Mouse (Mus musculus) neural tube, embryonic 15.5 days (tissue): Measurements from ENCODE around the gene Itgb7. TPM values are rescaled to one million over a fixed set of nuclear protein-coding genes. Genes with fewer than 3 reads are reported as not detected.
"Not testable (repeated sequence)": the region's sequence is repeated elsewhere in the genome, so short reads cannot be mapped to it uniquely, and the experiment has no call there.

Experiments
- ATAC-seq: fragments of 200-750 bp; cut with Nextera tagmentation; 2 replicates; pipeline ENCODE4 v1.8.0; 2017; ENCODE audit warnings: mild to moderate bottlenecking, moderate TSS enrichment, moderate library complexity; ENCODE audit not compliant: low FRiP score
- H3K27ac ChIP-seq: fragments of 300-500 bp; sonication (generic); replicated peaks from 2 replicates; pipeline ENCODE4 v1.5.1; 2015; ENCODE audit warnings: mild to moderate bottlenecking, inconsistent platforms
- H3K27me3 ChIP-seq: fragments of 300-500 bp; sonication (generic); replicated peaks from 2 replicates; pipeline ENCODE4 v1.6.1; 2015; ENCODE audit warnings: inconsistent platforms
- H3K36me3 ChIP-seq: fragments of 300-500 bp; sonication (generic); 2 replicates; pipeline ENCODE4 v1.6.1; 2015; ENCODE audit warnings: inconsistent platforms
- H3K4me1 ChIP-seq: fragments of 300-500 bp; sonication (generic); 2 replicates; pipeline ENCODE4 v1.6.1; 2015; ENCODE audit warnings: inconsistent platforms
- H3K4me2 ChIP-seq: fragments of 300-500 bp; sonication (generic); 2 replicates; pipeline ENCODE4 v1.6.1; 2015; ENCODE audit warnings: inconsistent platforms, mild to moderate bottlenecking, moderate library complexity
- H3K4me3 ChIP-seq: fragments of 300-500 bp; sonication (generic); replicated peaks from 2 replicates; pipeline ENCODE4 v1.5.1; 2015; ENCODE audit warnings: mild to moderate bottlenecking, inconsistent platforms
- H3K9ac ChIP-seq: fragments of 300-500 bp; sonication (generic); replicated peaks from 2 replicates; pipeline ENCODE4 v1.6.1; 2015; ENCODE audit warnings: mild to moderate bottlenecking, inconsistent platforms
- H3K9me3 ChIP-seq: fragments of 300-500 bp; sonication (generic); replicated peaks from 2 replicates; pipeline ENCODE4 v1.6.1; 2016; ENCODE audit warnings: inconsistent platforms
- WGBS: fragments of 180-500 bp; shearing (Covaris S2); methylation state at CpG from one replicate; pipeline ENCODE4 v1.1.7; 2015; ENCODE audit warnings: mixed read lengths; 5-methylcytosine and 5-hydroxymethylcytosine counted together
- polyA plus RNA-seq: library from polyadenylated mRNA; unstranded; fragments of >200 nt; fragmentation: Nextera tagmentation; extraction: Ambion mirVana; gene quantifications from 2 replicates; pipeline ENCODE4 v1.2.1, GENCODE M21; 2015

Itgb7 gene
- polyA plus RNA-seq, 1 experiment from 2014 or later: 1.1 TPM

DNA sequence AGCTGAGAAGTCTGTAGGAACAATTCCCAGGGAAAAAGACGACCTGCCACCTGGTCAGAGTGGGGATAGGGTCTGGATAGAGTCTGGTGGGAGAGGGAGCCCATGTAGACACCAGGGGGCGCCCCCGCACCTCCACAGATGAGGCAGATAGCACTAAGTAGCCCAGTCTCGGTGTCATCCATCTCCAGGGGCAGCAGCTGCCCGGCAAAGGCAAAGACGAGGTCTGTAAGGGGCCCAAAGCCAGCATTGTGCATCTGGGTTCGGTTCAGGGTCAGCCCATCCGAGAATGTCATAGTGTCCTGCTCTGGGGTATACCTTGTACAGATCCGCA is 7.5 kb upstream of the Itgb7 start:
- 10% methylated on average over 9 of the region's 9 CpGs for WGBS
- Histone ChIP-seq H3K36me3 (peaks cover 10% of the 10 kb centered on the region; the same call in 1 of the 2 replicates), H3K4me1 (peaks cover 20% of the 10 kb centered on the region), H3K4me2 (no peak overlapping the region), H3K27me3 (peaks cover 18% of the 10 kb centered on the region), H3K9me3 (no peaks in the 10 kb centered on the region), H3K9ac (no peak overlapping the region), H3K4me3 (no peak overlapping the region), H3K27ac (no peak overlapping the region)
- ATAC-seq: peak; percentile 59

- no peak for ATAC-seq
Measured at GRCm38 (mm10) chr15:102238543-102239259, 7.0 kb upstream of the Itgb7 start.

DNA sequence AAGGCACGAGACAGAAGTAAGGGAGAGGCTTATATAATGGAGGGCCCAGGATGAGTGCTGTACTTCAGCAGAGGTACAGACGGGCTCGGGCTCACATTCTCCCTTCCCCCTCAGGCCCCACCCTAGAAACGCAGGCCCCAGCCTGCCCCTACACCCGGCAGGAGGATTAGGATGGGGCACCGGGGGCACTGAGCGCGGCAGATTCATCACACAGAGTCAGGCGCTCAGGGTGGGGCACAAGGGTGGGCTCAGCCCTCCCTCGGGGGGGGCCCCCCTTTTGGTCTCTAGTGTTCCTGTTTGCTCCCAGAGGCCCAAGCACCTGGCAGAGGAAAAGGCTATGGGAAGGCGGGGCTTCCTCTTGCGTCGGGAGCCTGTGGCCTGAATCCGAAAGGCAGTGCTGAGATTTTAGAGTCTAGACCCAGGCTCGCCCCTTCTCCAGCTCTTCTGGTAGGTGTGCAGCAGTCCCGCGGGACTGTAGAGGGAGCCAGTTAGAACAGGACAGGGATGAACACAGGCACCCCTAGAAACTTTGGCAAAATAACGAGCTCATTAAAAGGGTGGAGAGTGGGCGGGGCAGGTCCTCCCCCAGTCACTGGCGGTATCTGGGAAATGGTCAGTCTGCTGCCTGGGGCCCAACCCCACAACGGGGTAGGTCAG is 3.8 kb upstream of the Itgb7 start:
- H3K4me3 ChIP-seq: no peak overlapping the region
- ATAC-seq: no peak
- H3K9ac ChIP-seq: no peak overlapping the region
- no peak overlapping the region for H3K4me2 ChIP-seq
- 39% methylated on average over 21 of the region's 21 CpGs for WGBS
- no peaks in the 10 kb centered on the region for H3K27me3 ChIP-seq
- H3K36me3 ChIP-seq: peaks cover 10% of the 10 kb centered on the region; the same call in 1 of the 2 replicates
- no peaks in the 10 kb centered on the region for H3K9me3 ChIP-seq
- no peak overlapping the region for H3K27ac ChIP-seq
- H3K4me1 ChIP-seq: peaks cover 2% of the 10 kb centered on the region; the same call in 1 of the 2 replicates

More at GRCm38 (mm10) chr15:102238543-102239259, 7.0 kb upstream of the Itgb7 start:
- Histone ChIP-seq H3K36me3 (peaks cover 10% of the 10 kb centered on the region; the same call in 1 of the 2 replicates), H3K27me3 (peaks cover 13% of the 10 kb centered on the region), H3K4me1 (peaks cover 15% of the 10 kb centered on the region), H3K9ac (no peak overlapping the region), H3K9me3 (no peaks in the 10 kb centered on the region), H3K4me3 (no peak overlapping the region), H3K27ac (no peak overlapping the region), H3K4me2 (no peak overlapping the region)
- WGBS: 93% methylated on average over 14 of the region's 14 CpGs

GRCm38 (mm10) chr15:102233896-102234295 is 2.2 kb upstream of the Itgb7 start:
- H3K27me3 ChIP-seq: no peaks in the 10 kb centered on the region
- no peaks in the 10 kb centered on the region for H3K4me1 ChIP-seq
- WGBS: 31% methylated on average over 2 of the region's 2 CpGs
- H3K27ac ChIP-seq: no peak overlapping the region
- peaks cover 10% of the 10 kb centered on the region; the same call in 1 of the 2 replicates for H3K36me3 ChIP-seq
- ATAC-seq: no peak
- no peak overlapping the region for H3K4me2 ChIP-seq
- H3K9me3 ChIP-seq: no peaks in the 10 kb centered on the region
- no peak overlapping the region for H3K4me3 ChIP-seq
- no peak overlapping the region for H3K9ac ChIP-seq

GRCm38 (mm10) chr15:102232764-102233163 is 1.0 kb upstream of the Itgb7 start:
- ATAC-seq: no peak
- Histone ChIP-seq H3K9ac (no peak overlapping the region), H3K27me3 (no peaks in the 10 kb centered on the region), H3K4me3 (no peak overlapping the region), H3K27ac (no peak overlapping the region), H3K36me3 (peaks cover 10% of the 10 kb centered on the region; the same call in 1 of the 2 replicates), H3K4me1 (no peaks in the 10 kb centered on the region), H3K4me2 (no peak overlapping the region), H3K9me3 (no peaks in the 10 kb centered on the region)
- 86% methylated on average over 7 of the region's 7 CpGs for WGBS

DNA sequence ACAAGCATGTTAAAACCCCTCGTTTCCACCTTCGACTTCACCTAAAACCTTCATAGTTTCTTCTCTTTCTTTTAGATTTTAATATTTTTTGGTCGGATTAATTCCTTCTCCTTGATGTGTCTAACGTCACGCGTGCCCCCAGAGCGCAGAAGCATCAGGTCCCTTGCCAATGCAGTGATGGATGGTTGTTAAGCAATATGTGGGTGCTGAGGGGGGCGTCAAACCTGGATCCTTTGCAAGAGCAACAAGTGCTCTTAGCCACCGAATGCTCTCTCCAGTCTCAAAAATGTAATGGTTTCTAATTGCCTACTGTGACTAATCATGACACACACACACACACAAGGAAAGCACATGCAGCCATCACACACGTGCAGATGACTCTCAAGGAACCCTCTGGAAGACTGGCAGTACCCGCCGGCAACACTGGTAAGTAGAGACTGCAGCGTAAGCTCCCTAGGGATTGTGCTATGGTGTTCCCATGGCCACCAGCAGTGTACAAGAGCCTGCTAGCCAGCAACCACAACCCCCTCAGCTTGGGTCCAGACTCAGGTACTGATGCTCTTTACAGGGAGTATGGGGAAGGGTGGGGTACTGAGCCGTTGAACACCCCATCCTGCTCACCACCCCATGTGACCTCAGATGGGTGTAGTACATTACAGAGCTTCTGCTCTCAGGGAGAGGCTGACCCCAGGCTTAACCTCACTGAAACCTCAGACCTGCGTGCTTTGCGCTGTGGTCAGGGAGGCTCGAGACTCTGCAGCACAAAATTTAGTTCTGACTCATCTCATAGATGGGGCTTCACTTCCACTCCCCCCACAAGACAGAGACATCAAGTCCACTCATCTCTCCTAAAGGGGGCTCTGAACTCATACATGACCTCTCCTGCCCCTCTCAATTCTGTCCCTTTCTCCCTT is 1.1 kb downstream of the Itgb7 start:
- 0 out of 2 replicates have a peak, but pooled peaks cover 2% of the 10 kb centered on the region for H3K36me3 ChIP-seq
- no peak overlapping the region for H3K9ac ChIP-seq
- H3K27me3 ChIP-seq: no peaks in the 10 kb centered on the region
- no peak overlapping the region for H3K4me3 ChIP-seq
- no peak overlapping the region for H3K27ac ChIP-seq
- H3K9me3 ChIP-seq: no peaks in the 10 kb centered on the region
- H3K4me1 ChIP-seq: no peaks in the 10 kb centered on the region
- 82% methylated on average over 17 of the region's 17 CpGs for WGBS
- no peak overlapping the region for H3K4me2 ChIP-seq
- no peak for ATAC-seq

GRCm38 (mm10) chr15:102225619-102226018 is 6.1 kb downstream of the Itgb7 start:
- not testable (repeated sequence) for H3K9ac ChIP-seq, H3K4me2 ChIP-seq, H3K4me3 ChIP-seq, H3K9me3 ChIP-seq, H3K36me3 ChIP-seq, H3K27ac ChIP-seq, ATAC-seq
- Histone ChIP-seq H3K4me1 (peaks cover 14% of the 10 kb centered on the region), H3K27me3 (peaks cover 18% of the 10 kb centered on the region)
- WGBS: 81% methylated on average over 6 of the region's 6 CpGs

GRCm38 (mm10) chr15:102224992-102225617 is 6.6 kb downstream of the Itgb7 start:
- H3K9me3 ChIP-seq: no peaks in the 10 kb centered on the region
- WGBS: 16% methylated on average over 21 of the region's 21 CpGs
- H3K4me3 ChIP-seq: peak overlapping the region; percentile 47
- peaks cover 14% of the 10 kb centered on the region for H3K4me1 ChIP-seq
- no peak for ATAC-seq
- peaks cover 18% of the 10 kb centered on the region for H3K27me3 ChIP-seq
- no peaks in the 10 kb centered on the region for H3K36me3 ChIP-seq
- peak overlapping the region; percentile 94 for H3K4me2 ChIP-seq
- no peak overlapping the region for H3K9ac ChIP-seq
- no peak overlapping the region for H3K27ac ChIP-seq

GRCm38 (mm10) chr15:102224186-102224991 is 7.4 kb downstream of the Itgb7 start:
- WGBS: 3% methylated on average over 43 of the region's 43 CpGs
- peaks cover 18% of the 10 kb centered on the region for H3K27me3 ChIP-seq
- no peaks in the 10 kb centered on the region for H3K9me3 ChIP-seq
- ATAC-seq: peak; percentile 88
- H3K4me1 ChIP-seq: peaks cover 14% of the 10 kb centered on the region
- peak overlapping the region; percentile 47 for H3K4me3 ChIP-seq
- H3K9ac ChIP-seq: peak overlapping the region; percentile 57
- peak overlapping the region; percentile 94 for H3K4me2 ChIP-seq
- H3K27ac ChIP-seq: no peak overlapping the region
- no peaks in the 10 kb centered on the region for H3K36me3 ChIP-seq

GRCm38 (mm10) chr15:102222386-102222785 is 9.4 kb downstream of the Itgb7 start:
- no peaks in the 10 kb centered on the region for H3K36me3 ChIP-seq
- no peaks in the 10 kb centered on the region for H3K9me3 ChIP-seq
- peaks cover 14% of the 10 kb centered on the region for H3K4me1 ChIP-seq
- no peak overlapping the region for H3K9ac ChIP-seq
- H3K27ac ChIP-seq: no peak overlapping the region
- peaks cover 18% of the 10 kb centered on the region for H3K27me3 ChIP-seq
- ATAC-seq: no peak
- H3K4me2 ChIP-seq: no peak overlapping the region
- H3K4me3 ChIP-seq: no peak overlapping the region
- 53% methylated on average over 10 of the region's 10 CpGs for WGBS
